Comparison of ENCODE assay signal across 23 mouse cellular contexts in genomic region chr16:18082291-18082690, GRCm38 (mm10). TPM values are rescaled to one million over a fixed set of nuclear protein-coding genes. Genes with fewer than 3 reads are reported as not detected.
A peak's percentile ranks its signal among the peaks of the same experiment; 100 is the strongest.
DNase-seq lines count a peak whose midpoint lies in the region; ATAC-seq and TF ChIP-seq lines count a peak whose summit lies in the region.
"Had no signal": no experiment of that assay in that cellular context is flagged by ENCODE, and none has a peak within 500 bp of the region (broad histone marks: within the 10 kb centered on the region; RNA-seq: fewer than 3 reads in every experiment).

No protein-coding gene starts in this region.

- no peak for TF ChIP-seq EP300 in MEL (IDR thresholded peaks at IDR 0.05; ENCODE audit: low read depth in 1 of 2, low read length in 2 of 2)

- no peaks in the 10 kb centered on the region; the same call in 1 of the 2 replicates for H3K36me3 ChIP-seq in kidney, adult 2 months (ENCODE audit: control insufficient read depth, insufficient read depth, low read length)
- H3K36me3 ChIP-seq in kidney, embryonic 16.5 days (ENCODE audit: insufficient read depth, low read length), result peaks cover 4% of the 10 kb centered on the region; the same call in 1 of the 2 replicates
- H3K36me3 ChIP-seq in MEL (ENCODE audit: control insufficient read depth in 1 of 2, insufficient read depth in 2 of 2, low read length in 2 of 2), result no peaks in the 10 kb centered on the region
- H3K36me3 ChIP-seq in midbrain, embryonic 15.5 days (replicated peaks), result no peaks in the 10 kb centered on the region
- H3K36me3 ChIP-seq: embryonic facial prominence, embryonic 12.5 days; heart, embryonic 10.5 days; hindbrain, embryonic 15.5 days had no signal

- TF ChIP-seq POLR2A in kidney, adult 2 months (IDR thresholded peaks at IDR 0.05; ENCODE audit: low read depth, low read length), result no peak
- TF ChIP-seq POLR2A in MEL (IDR thresholded peaks at IDR 0.05; ENCODE audit: control insufficient read depth in 1 of 2, insufficient read depth in 1 of 2, low read depth in 1 of 2, low read length in 2 of 2, poor library complexity in 1 of 2), result no peak
- no peak for TF ChIP-seq POLR2A in olfactory bulb, adult 2 months (IDR thresholded peaks at IDR 0.05; ENCODE audit: insufficient read depth, low read depth, low read length)

- peaks cover 42% of the 10 kb centered on the region for H3K4me1 ChIP-seq in kidney, adult 2 months (ENCODE audit: control insufficient read depth, insufficient read depth, low read length)
- no peaks in the 10 kb centered on the region for H3K4me1 ChIP-seq in kidney, embryonic 16.5 days (ENCODE audit: insufficient read depth, low read length)
- H3K4me1 ChIP-seq in MEL (ENCODE audit: control insufficient read depth in 1 of 2, insufficient read depth in 2 of 2, low read length in 2 of 2), result no peaks in the 10 kb centered on the region
- H3K4me1 ChIP-seq in olfactory bulb, adult 2 months (ENCODE audit: control insufficient read depth, insufficient read depth, low read length), result peaks cover 10% of the 10 kb centered on the region; the same call in 1 of the 2 replicates
- no peaks in the 10 kb centered on the region for H3K4me1 ChIP-seq in midbrain, embryonic 15.5 days
- H3K4me1 ChIP-seq: embryonic facial prominence, embryonic 12.5 days had no signal

- H3K9ac ChIP-seq in kidney, embryonic 16.5 days (replicated peaks; ENCODE audit: low read length), result no peak overlapping the region
- H3K9ac ChIP-seq in MEL (ENCODE audit: control insufficient read depth, low read depth, low read length, poor library complexity, severe bottlenecking), result no peak overlapping the region
- H3K9ac ChIP-seq in midbrain, embryonic 15.5 days, result no peak overlapping the region
- H3K9ac ChIP-seq: embryonic facial prominence, embryonic 12.5 days; forebrain, postnatal 0 days; hindbrain, embryonic 15.5 days; limb, embryonic 15.5 days had no signal

- H3K9me3 ChIP-seq in kidney, embryonic 16.5 days (ENCODE audit: low read length), result no peaks in the 10 kb centered on the region
- no peaks in the 10 kb centered on the region for H3K9me3 ChIP-seq in MEL (replicated peaks; ENCODE audit: insufficient read depth, low read length)
- H3K9me3 ChIP-seq in midbrain, embryonic 15.5 days, result no peaks in the 10 kb centered on the region
- H3K9me3 ChIP-seq: embryonic facial prominence, embryonic 12.5 days; heart, embryonic 10.5 days; hindbrain, embryonic 15.5 days; limb, embryonic 15.5 days; midbrain, embryonic 10.5 days had no signal

- ATAC-seq in kidney, embryonic 16.5 days (ENCODE audit: low FRiP score, low TSS enrichment), result no peak
- peak; percentile 77 for ATAC-seq in granulocyte monocyte progenitor cell, adult 5-6 weeks (replicated peaks; ENCODE audit: poor library complexity, severe bottlenecking)
- no peak for ATAC-seq in midbrain, embryonic 15.5 days (replicated peaks)

- DNase-seq in kidney, adult 2 months, result peak; percentile 5
- peak; percentile 20 for DNase-seq in MEL (ENCODE audit: low read depth, low spot score)
- DNase-seq in neural tube, embryonic 10.5 days (ENCODE audit: extremely low spot score, low spot score), result no peak
- DNase-seq: cerebellum, adult 18-20 months; cerebellum, postnatal 14 days; forebrain, postnatal 0 days; kidney, postnatal 14 days; layer of hippocampus, adult 9-11 months; left cerebral cortex, postnatal 4 days; lung, postnatal 4 days; thymus, adult 2 months had no signal

- H3K27me3 ChIP-seq in kidney, adult 2 months (replicated peaks; ENCODE audit: control insufficient read depth, insufficient read depth, low read length), result no peaks in the 10 kb centered on the region
- H3K27me3 ChIP-seq in kidney, embryonic 16.5 days (ENCODE audit: insufficient read depth, low read length), result no peaks in the 10 kb centered on the region
- no peaks in the 10 kb centered on the region for H3K27me3 ChIP-seq in MEL (ENCODE audit: control insufficient read depth in 1 of 2, insufficient read depth in 2 of 2, low read length in 2 of 2)
- peaks cover 2% of the 10 kb centered on the region for H3K27me3 ChIP-seq in midbrain, embryonic 15.5 days (replicated peaks)

- H3K79me2 ChIP-seq in MEL (ENCODE audit: control insufficient read depth, insufficient read depth, low read length, poor library complexity), result peaks cover under 1% of the 10 kb centered on the region; the same call in 1 of the 2 replicates

- no peak overlapping the region for H3K4me2 ChIP-seq in kidney, embryonic 16.5 days (replicated peaks; ENCODE audit: low read depth, low read length)
- no peak overlapping the region for H3K4me2 ChIP-seq in midbrain, embryonic 15.5 days
- H3K4me2 ChIP-seq: embryonic facial prominence, embryonic 12.5 days; hindbrain, embryonic 15.5 days; limb, embryonic 15.5 days had no signal

- 89% methylated on average over 1 of the region's 1 CpGs for WGBS in kidney, adult 2 months
- 89% methylated on average over 1 of the region's 1 CpGs for WGBS in kidney, embryonic 16.5 days
- WGBS in olfactory bulb, adult 2 months, result 93% methylated on average over 1 of the region's 1 CpGs
- WGBS in midbrain, embryonic 15.5 days, result 89% methylated on average over 1 of the region's 1 CpGs

- H3K4me3 ChIP-seq in kidney, adult 2 months (ENCODE audit: insufficient read depth, low read depth, low read length), result no peak overlapping the region
- H3K4me3 ChIP-seq in kidney, embryonic 16.5 days (ENCODE audit: low read length), result no peak overlapping the region
- no peak overlapping the region for H3K4me3 ChIP-seq in MEL (ENCODE audit: control insufficient read depth in 1 of 2, insufficient read depth in 1 of 2, low read depth in 2 of 2, low read length in 2 of 2)
- no peak overlapping the region for H3K4me3 ChIP-seq in olfactory bulb, adult 2 months (ENCODE audit: insufficient read depth, low read depth, low read length)
- no peak overlapping the region for H3K4me3 ChIP-seq in midbrain, embryonic 15.5 days
- H3K4me3 ChIP-seq: embryonic facial prominence, embryonic 12.5 days; heart, embryonic 10.5 days; hindbrain, embryonic 15.5 days; limb, embryonic 15.5 days; midbrain, embryonic 10.5 days had no signal

- H3K27ac ChIP-seq in kidney, adult 2 months (ENCODE audit: insufficient read depth, low read depth, low read length), result peak overlapping the region; percentile 95
- no peak overlapping the region for H3K27ac ChIP-seq in kidney, embryonic 16.5 days (ENCODE audit: low read length)
- no peak overlapping the region for H3K27ac ChIP-seq in MEL (ENCODE audit: control insufficient read depth, low read depth, low read length)
- H3K27ac ChIP-seq in olfactory bulb, adult 2 months (ENCODE audit: insufficient read depth, low read depth, low read length), result 0 out of 2 replicates have a peak overlapping the region, but pooled peaks have one; percentile 17
- H3K27ac ChIP-seq in midbrain, embryonic 15.5 days, result no peak overlapping the region
- H3K27ac ChIP-seq: embryonic facial prominence, embryonic 12.5 days; heart, embryonic 10.5 days; hindbrain, embryonic 15.5 days; limb, embryonic 15.5 days; midbrain, embryonic 10.5 days; stomach, postnatal 0 days had no signal

- no peak for TF ChIP-seq RAD21 in MEL (IDR thresholded peaks at IDR 0.05; ENCODE audit: low read depth, low read length)

- TF ChIP-seq CTCF in kidney, adult 2 months (conservative IDR thresholded peaks at IDR 0.05; ENCODE audit: insufficient read depth, insufficient read length, low read depth, low read length), result no peak
- no peak for TF ChIP-seq CTCF in MEL (IDR thresholded peaks at IDR 0.05 in 2 of 3, conservative IDR thresholded peaks at IDR 0.05 in 1 of 3; ENCODE audit: control insufficient read depth in 1 of 3, insufficient read depth in 1 of 3, low read depth in 2 of 3, low read length in 3 of 3, poor library complexity in 1 of 3, severe bottlenecking in 1 of 3)
- no peak for TF ChIP-seq CTCF in olfactory bulb, adult 2 months (IDR thresholded peaks at IDR 0.05; ENCODE audit: insufficient read depth, low read depth, low read length)

RNA-seq across cellular contexts. Expression of gene Prodh, which starts 7.7 kb away (rescaled TPM):
- polyA plus RNA-seq in kidney, adult 2 months (2012; rRNA removed), result 397 and 415 TPM in 2 replicates
- 22.3 and 23.0 TPM in 2 replicates for polyA plus RNA-seq in kidney, embryonic 16.5 days (2015; fragmentation: Nextera tagmentation; extraction: Ambion mirVana)
- 40.2 and 43.3 TPM in 2 replicates for total RNA-seq in MEL (2012; rRNA removed)
- polyA plus RNA-seq in MEL (2012; ENCODE audit: insufficient read depth in 1 of 2, insufficient read length in 2 of 2, low read depth in 1 of 2, low replicate concordance in 2 of 2, missing spikeins in 1 of 2), result 10 to 100 TPM in 1 of 2 experiments, not detected in 1; 53.6 TPM
- 30.0 and 39.3 TPM in 2 replicates for total RNA-seq in granulocyte monocyte progenitor cell, adult 5-6 weeks (2014; fragmentation: Nextera tagmentation)
- 57.8 and 64.9 TPM in 2 replicates for total RNA-seq in granulocyte monocyte progenitor cell, adult 5-6 weeks (2017)
- not detected in 2 replicates for polyA plus RNA-seq in olfactory bulb, adult 2 months (2012; ENCODE audit: insufficient read depth, insufficient read length, low replicate concordance, missing spikeins)
- 3.7 and 5.0 TPM in 2 replicates for polyA plus RNA-seq in midbrain, embryonic 15.5 days (2015; fragmentation: Nextera tagmentation; extraction: Ambion mirVana)

RNA-seq across cellular contexts. Expression of gene Dgcr6, which starts 29.6 kb away (rescaled TPM):
- polyA plus RNA-seq in kidney, adult 2 months (2012; rRNA removed), result 135 and 142 TPM in 2 replicates
- 103 and 104 TPM in 2 replicates for polyA plus RNA-seq in kidney, embryonic 16.5 days (2015; fragmentation: Nextera tagmentation; extraction: Ambion mirVana)
- total RNA-seq in MEL (2012; rRNA removed), result 64.1 and 66.8 TPM in 2 replicates
- polyA plus RNA-seq in MEL (2012; ENCODE audit: insufficient read depth in 1 of 2, insufficient read length in 2 of 2, low read depth in 1 of 2, low replicate concordance in 2 of 2, missing spikeins in 1 of 2), result 100 to 1,000 TPM in 1 of 2 experiments, not detected in 1; 133 TPM
- total RNA-seq in granulocyte monocyte progenitor cell, adult 5-6 weeks (2014; fragmentation: Nextera tagmentation), result 22.3 and 53.9 TPM in 2 replicates
- 19.7 and 24.1 TPM in 2 replicates for total RNA-seq in granulocyte monocyte progenitor cell, adult 5-6 weeks (2017)
- polyA plus RNA-seq in olfactory bulb, adult 2 months (2012; ENCODE audit: insufficient read depth, insufficient read length, low replicate concordance, missing spikeins), result not detected in 2 replicates
- 160 and 171 TPM in 2 replicates for polyA plus RNA-seq in midbrain, embryonic 15.5 days (2015; fragmentation: Nextera tagmentation; extraction: Ambion mirVana)

RNA-seq across cellular contexts. Expression of gene Rtn4r, which starts 45.2 kb away (rescaled TPM):
- polyA plus RNA-seq in kidney, adult 2 months (2012; rRNA removed), result 18.9 and 26.7 TPM in 2 replicates
- polyA plus RNA-seq in kidney, embryonic 16.5 days (2015; fragmentation: Nextera tagmentation; extraction: Ambion mirVana), result 1.0 and 3.4 TPM in 2 replicates
- 0.10 TPM in 1 of 2 replicates, not detected in the other for total RNA-seq in MEL (2012; rRNA removed)
- under 1 TPM in 1 of 2 experiments, not detected in 1; 0.04 TPM for polyA plus RNA-seq in MEL (2012; ENCODE audit: insufficient read depth in 1 of 2, insufficient read length in 2 of 2, low read depth in 1 of 2, low replicate concordance in 2 of 2, missing spikeins in 1 of 2)
- total RNA-seq in granulocyte monocyte progenitor cell, adult 5-6 weeks (2014; fragmentation: Nextera tagmentation), result 4.5 and 14.7 TPM in 2 replicates
- total RNA-seq in granulocyte monocyte progenitor cell, adult 5-6 weeks (2017), result 2.7 and 2.9 TPM in 2 replicates
- not detected in 2 replicates for polyA plus RNA-seq in olfactory bulb, adult 2 months (2012; ENCODE audit: insufficient read depth, insufficient read length, low replicate concordance, missing spikeins)
- polyA plus RNA-seq in midbrain, embryonic 15.5 days (2015; fragmentation: Nextera tagmentation; extraction: Ambion mirVana), result 25.0 and 27.2 TPM in 2 replicates
- total RNA-seq: hematopoietic stem cell, adult 5-6 weeks; neutrophil, adult 5-6 weeks had no signal

Comparison
In these comparisons a context has a peak if more than half of its experiments do, and no peak if none do; other contexts are left out.
1. H3K27ac ChIP-seq: peak in kidney, adult 2 months (single experiment) and olfactory bulb, adult 2 months (single experiment); none in kidney, embryonic 16.5 days (single experiment), MEL (single experiment) and midbrain, embryonic 15.5 days (single experiment).